Mouse (Mus musculus): Measurements from ENCODE around the gene Sqor. TPM values are rescaled to one million over a fixed set of nuclear protein-coding genes. Genes with fewer than 3 reads are reported as not detected.

Gene Sqor
- polyA plus RNA-seq, 1 experiment from 2014 or later: 11.4 TPM

- H3K27me3 ChIP-seq: no peaks in the 10 kb centered on the region
- ChIA-PET POLR2A (no interaction called here), CTCF (interaction anchor here (0.7 to 3.6 kb wide), 14 partner anchors 9 to 126 kb away, joined by 3 to 19 read pairs (median 4); no protein-coding TSS in a partner anchor)
- no peak for ATAC-seq
- no peak for DNase-seq (ENCODE audit: low read depth, low spot score)
- TF ChIP-seq CTCF (IDR thresholded peaks at IDR 0.05): peak; percentile 77
- in situ Hi-C loops (cut with MboI; ENCODE audit: low pct_unique_long_range_greater_than_20kb): loop anchor here (5.0 to 10.0 kb wide), 3 partner anchors 77 to 182 kb away; partner anchors contain the start of gene AA467197
These were observed 11.2 kb upstream of the Sqor start for GRCm38 (mm10) chr2:122753739-122754343.

DNA sequence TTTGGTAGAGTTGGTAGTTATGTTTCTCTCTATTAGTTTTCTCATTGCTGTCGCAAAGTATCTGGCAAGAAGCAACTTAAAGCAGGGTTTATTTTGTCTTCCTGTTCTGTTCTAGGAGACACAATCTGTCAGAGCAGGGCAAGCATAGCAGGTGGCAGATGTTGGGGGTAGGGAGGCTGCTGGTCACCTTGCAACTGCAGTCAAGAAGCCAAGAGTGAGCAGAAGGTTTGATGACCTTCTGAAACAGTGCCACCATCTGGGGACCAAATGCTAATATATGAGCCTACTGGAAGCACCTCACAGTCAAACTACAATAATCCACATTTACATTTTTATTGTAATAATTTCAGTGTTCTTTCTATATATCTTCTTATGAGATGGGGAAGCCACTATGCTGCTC is 5.2 kb upstream of the Sqor start:
- CTCF ChIA-PET: no interaction called here
- ATAC-seq: no peak
- in situ Hi-C loops (cut with MboI; ENCODE audit: low pct_unique_long_range_greater_than_20kb): loop anchor here (5.0 to 10.0 kb wide), 2 partner anchors 125 to 377 kb away; partner anchors contain the start of gene AA467197

GRCm38 (mm10) chr2:122762991-122763390 is 2.0 kb upstream of the Sqor start:
- ChIA-PET POLR2A (interaction anchor here (0.5 kb wide), 1 partner anchor 1715 kb away, joined by 5 read pairs; no protein-coding TSS in a partner anchor), CTCF (interaction anchor here (1.0 kb wide), 1 partner anchor 9 kb away, joined by 3 read pairs; no protein-coding TSS in a partner anchor)
- no peak for TF ChIP-seq CTCF (IDR thresholded peaks at IDR 0.05)
- no peaks in the 10 kb centered on the region for H3K27me3 ChIP-seq
- ATAC-seq (no peak), DNase-seq (ENCODE audit: low read depth, low spot score) (no peak)
- in situ Hi-C loops (cut with MboI; ENCODE audit: low pct_unique_long_range_greater_than_20kb): no loop called here

More for the DNA sequence above, 5.2 kb upstream of the Sqor start:
- POLR2A ChIA-PET: no interaction called here
- no peaks in the 10 kb centered on the region for H3K27me3 ChIP-seq
- no peak for DNase-seq (ENCODE audit: low read depth, low spot score)
- TF ChIP-seq CTCF (IDR thresholded peaks at IDR 0.05): no peak

- DNase-seq (ENCODE audit: low read depth, low spot score) (no peak), ATAC-seq (no peak)
- H3K27me3 ChIP-seq: no peaks in the 10 kb centered on the region
- CTCF ChIA-PET: no interaction called here
- TF ChIP-seq CTCF (IDR thresholded peaks at IDR 0.05): no peak
- POLR2A ChIA-PET: no interaction called here
- in situ Hi-C loops (cut with MboI; ENCODE audit: low pct_unique_long_range_greater_than_20kb): no loop called here
These were observed 511 bp upstream of the Sqor start for GRCm38 (mm10) chr2:122764526-122764925.

DNA sequence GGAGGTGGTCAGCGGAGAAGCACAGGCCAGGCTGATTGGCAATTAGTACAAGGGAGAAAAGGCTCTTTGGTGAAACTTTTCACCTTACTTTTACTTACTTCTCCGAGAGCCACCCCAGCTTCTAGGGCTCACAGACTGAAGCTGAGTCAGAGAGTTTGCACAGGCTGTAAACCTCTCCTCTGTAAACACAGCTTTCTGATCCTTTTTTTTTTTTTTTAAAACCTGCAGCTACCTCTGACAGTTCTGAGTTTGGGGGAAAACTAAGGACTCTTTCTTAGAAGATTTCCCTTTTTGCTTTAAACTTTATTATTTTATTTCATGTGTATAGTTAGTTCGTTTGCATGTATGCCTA is 733 bp downstream of the Sqor start:
- ChIA-PET POLR2A (no interaction called here), CTCF (interaction anchor here (1.0 kb wide), 1 partner anchor 11 kb away, joined by 3 read pairs; no protein-coding TSS in a partner anchor)
- peak; percentile 3 for ATAC-seq
- TF ChIP-seq CTCF (IDR thresholded peaks at IDR 0.05): no peak
- in situ Hi-C loops (cut with MboI; ENCODE audit: low pct_unique_long_range_greater_than_20kb): no loop called here
- no peaks in the 10 kb centered on the region for H3K27me3 ChIP-seq
- DNase-seq (ENCODE audit: low read depth, low spot score): no peak

DNA sequence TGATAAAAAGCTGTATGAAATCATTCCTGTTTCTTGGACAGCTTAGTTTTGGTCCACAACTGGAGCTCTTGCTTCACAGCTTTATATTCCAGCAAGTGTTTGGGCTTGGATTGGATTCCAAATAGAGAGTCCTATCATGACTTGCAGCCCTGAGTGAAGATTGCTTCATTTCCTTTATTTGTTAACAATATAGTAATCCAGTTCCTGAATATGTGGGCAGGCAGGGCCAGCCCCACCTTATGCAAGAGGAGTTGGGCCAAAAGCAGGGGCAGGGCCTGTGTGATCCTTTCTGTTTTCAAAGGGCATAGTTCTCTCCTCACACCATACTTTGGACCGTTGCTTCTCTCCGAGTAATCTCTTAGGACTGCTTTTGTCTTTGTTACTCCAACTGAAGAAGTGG is 6.0 kb downstream of the Sqor start:
- ChIA-PET POLR2A (no interaction called here), CTCF (no interaction called here)
- no peak for DNase-seq (ENCODE audit: low read depth, low spot score)
- in situ Hi-C loops (cut with MboI; ENCODE audit: low pct_unique_long_range_greater_than_20kb): no loop called here
- no peak for ATAC-seq
- no peak for TF ChIP-seq CTCF (IDR thresholded peaks at IDR 0.05)
- no peaks in the 10 kb centered on the region for H3K27me3 ChIP-seq

- no peak for TF ChIP-seq CTCF (IDR thresholded peaks at IDR 0.05)
- ATAC-seq (no peak), DNase-seq (ENCODE audit: low read depth, low spot score) (no peak)
- CTCF ChIA-PET: interaction anchor here (1.1 kb wide), 1 partner anchor 15 kb away, joined by 4 read pairs; no protein-coding TSS in a partner anchor
- in situ Hi-C loops (cut with MboI; ENCODE audit: low pct_unique_long_range_greater_than_20kb): no loop called here
- H3K27me3 ChIP-seq: no peaks in the 10 kb centered on the region
- POLR2A ChIA-PET: no interaction called here
These were observed 7.9 kb downstream of the Sqor start for GRCm38 (mm10) chr2:122772899-122773298.

DNA sequence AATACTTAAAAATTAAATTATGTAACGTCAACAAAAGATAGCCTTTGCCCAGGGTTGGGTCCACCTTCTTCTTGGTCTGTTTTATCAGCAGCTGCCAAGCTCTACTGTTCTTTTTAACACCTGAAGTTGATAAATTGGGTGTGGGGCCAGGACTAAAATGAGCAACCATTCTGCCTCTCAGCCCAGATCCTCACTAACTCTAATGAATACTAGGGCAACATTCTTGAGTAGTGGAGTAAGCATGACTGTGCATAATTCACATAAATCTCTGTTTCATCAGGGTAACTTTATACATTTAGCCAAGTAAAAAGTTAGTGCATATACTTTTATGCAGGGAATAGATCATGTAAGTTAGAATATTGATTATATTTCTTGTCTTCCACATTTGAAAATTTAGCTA is 10.5 kb downstream of the Sqor start:
- no peak for ATAC-seq
- ChIA-PET CTCF (interaction anchor here (0.8 to 1.2 kb wide), 2 partner anchors 17 to 118 kb away, joined by 3 read pairs; no protein-coding TSS in a partner anchor), POLR2A (no interaction called here)
- TF ChIP-seq CTCF (IDR thresholded peaks at IDR 0.05): no peak
- DNase-seq (ENCODE audit: low read depth, low spot score): no peak
- H3K27me3 ChIP-seq: no peaks in the 10 kb centered on the region
- in situ Hi-C loops (cut with MboI; ENCODE audit: low pct_unique_long_range_greater_than_20kb): no loop called here

DNA sequence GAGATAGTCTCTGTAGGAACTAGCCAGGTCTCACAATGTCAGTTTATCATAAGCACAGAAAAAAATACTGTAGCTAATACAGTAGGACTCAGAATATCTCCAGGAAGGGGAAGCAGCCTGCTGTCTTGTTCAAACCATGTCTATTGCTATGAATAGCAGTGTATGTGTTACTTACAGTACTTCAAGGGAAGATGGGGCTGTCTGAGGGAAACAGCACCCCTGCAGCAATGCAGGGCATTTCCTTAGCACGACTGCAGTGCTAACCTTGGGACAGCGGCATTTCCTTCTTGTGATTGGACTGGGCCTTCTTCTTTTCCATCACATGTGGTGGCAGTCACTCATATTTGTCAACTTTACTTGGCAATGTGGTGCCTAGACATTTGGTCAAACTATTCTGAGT is 11.8 kb downstream of the Sqor start:
- H3K27me3 ChIP-seq: no peaks in the 10 kb centered on the region
- no peak for DNase-seq (ENCODE audit: low read depth, low spot score)
- no peak for TF ChIP-seq CTCF (IDR thresholded peaks at IDR 0.05)
- ATAC-seq: no peak
- ChIA-PET POLR2A (no interaction called here), CTCF (interaction anchor here (1.2 kb wide), 1 partner anchor 120 kb away, joined by 3 read pairs; no protein-coding TSS in a partner anchor)
- in situ Hi-C loops (cut with MboI; ENCODE audit: low pct_unique_long_range_greater_than_20kb): no loop called here

DNA sequence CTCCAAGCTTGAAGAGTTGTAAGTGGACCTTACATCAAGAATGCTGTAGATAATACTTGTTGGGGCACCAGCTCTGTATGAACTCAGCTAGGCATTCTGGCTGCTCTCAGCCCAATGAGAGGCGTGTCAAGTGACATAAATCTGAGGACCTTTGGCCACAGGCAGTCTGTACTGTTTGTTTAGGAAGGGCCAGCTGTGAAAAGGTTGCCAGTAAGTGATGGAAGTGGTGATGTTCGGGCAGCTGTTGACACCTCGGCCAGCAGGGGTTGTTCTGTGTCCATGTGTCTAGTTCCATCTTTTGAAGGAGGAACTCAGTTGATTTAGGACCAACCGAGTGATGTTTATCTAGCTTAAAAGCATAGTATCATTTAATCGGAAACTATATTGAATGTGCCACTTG is 14.9 kb downstream of the Sqor start:
- in situ Hi-C loops (cut with MboI; ENCODE audit: low pct_unique_long_range_greater_than_20kb): no loop called here
- no peak for TF ChIP-seq CTCF (IDR thresholded peaks at IDR 0.05)
- H3K27me3 ChIP-seq: no peaks in the 10 kb centered on the region
- CTCF ChIA-PET: no interaction called here
- no peak for DNase-seq (ENCODE audit: low read depth, low spot score)
- POLR2A ChIA-PET: interaction anchor here (1.5 kb wide), 1 partner anchor 32 kb away, joined by 5 read pairs; no protein-coding TSS in a partner anchor
- no peak for ATAC-seq

DNA sequence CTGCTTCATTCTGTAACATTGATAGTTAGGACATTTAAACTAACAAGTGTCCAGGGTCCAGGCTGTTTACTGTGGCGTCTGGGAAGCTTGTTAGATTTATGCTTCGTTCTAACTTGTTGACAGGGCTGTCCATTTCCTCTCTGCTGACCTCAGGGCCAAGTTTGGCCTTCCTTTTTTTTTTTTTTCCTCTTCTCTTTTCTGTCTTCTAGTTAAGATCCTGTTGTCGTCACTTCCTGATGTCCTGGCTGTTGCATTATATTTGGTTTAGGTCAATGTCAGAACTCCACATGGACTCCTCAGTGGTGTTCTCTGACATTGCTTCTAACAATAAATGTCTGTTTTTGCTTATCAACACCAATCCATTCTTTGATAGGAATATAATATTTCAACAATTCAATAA is 15.4 kb downstream of the Sqor start:
- TF ChIP-seq CTCF (IDR thresholded peaks at IDR 0.05): no peak
- ChIA-PET CTCF (no interaction called here), POLR2A (interaction anchor here (1.5 kb wide), 1 partner anchor 32 kb away, joined by 5 read pairs; no protein-coding TSS in a partner anchor)
- no peaks in the 10 kb centered on the region for H3K27me3 ChIP-seq
- ATAC-seq (no peak), DNase-seq (ENCODE audit: low read depth, low spot score) (no peak)
- in situ Hi-C loops (cut with MboI; ENCODE audit: low pct_unique_long_range_greater_than_20kb): no loop called here

Data from Patski (cell line).